Mouse (Mus musculus) urinary bladder, postnatal 4 days (tissue): Measurements from ENCODE around the gene Hsd11b1.

Experiments
- DNase-seq, 2 experiments: peaks; one replicate each; pipeline ENCODE4 v3.0.0; 2021 to 2022; ENCODE audit warnings: low spot score in 2 of 2

Hsd11b1 gene

DNA sequence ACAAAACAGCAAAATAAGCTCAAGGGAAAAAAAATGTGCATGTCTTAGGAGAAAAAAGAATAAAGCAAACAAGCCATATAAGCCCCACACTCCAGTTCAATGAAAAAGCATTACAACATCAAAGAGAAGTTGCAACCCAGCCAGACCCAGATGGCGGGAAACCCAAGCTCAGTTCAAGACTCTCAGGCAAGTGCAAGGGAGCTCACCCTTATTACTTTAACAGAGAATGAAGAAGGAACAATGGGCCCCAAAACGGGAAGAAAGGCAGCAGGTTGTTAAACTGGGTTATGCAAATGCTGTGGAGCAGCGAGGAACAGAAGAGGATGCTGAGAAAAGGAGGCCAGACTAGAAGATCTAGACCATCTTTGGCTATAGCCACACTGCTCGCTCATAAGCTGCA lies 21.0 kb downstream of the Hsd11b1 start:
- DNase-seq, result no peak

DNA sequence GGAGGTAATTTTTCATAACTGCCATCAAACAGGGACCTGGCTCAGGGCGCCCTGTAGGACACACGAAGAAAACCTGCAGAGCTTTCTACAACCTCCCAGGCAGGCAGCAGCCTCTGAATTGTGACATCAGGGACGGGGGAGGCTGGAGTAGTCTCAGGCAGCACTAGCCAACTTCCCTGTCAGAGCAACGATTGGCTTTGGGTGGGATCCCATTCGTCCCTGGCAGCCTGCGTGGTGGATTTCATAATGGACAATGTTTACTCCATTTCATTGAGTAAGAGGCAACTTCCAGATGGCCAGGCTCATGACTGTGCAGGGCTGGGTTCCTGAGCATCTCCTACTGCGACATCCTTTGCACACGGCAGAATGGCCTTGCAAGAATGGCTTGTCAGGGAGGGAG lies 21.6 kb downstream of the Hsd11b1 start:
- peak; percentile 76 to 81 for DNase-seq

DNA sequence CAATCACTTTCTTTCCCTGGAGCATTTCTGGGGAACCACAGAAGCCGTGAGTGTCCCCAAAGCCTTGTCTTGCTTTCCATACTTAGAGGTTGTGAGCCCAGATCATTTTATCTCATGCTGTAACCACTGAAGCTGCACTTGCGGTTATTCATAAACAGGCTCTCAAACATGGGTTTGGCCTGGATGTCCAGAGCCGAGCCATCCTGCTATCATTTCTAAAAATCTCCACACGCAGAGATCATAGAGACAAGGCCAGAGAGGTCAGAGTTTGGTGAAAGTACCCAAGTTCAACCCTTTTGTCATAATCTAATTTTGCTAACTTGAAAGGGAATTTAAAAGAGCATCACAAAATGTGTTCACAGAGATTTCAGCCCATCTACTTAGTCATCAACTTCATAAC lies 22.4 kb downstream of the Hsd11b1 start:
- DNase-seq, result no peak

DNA sequence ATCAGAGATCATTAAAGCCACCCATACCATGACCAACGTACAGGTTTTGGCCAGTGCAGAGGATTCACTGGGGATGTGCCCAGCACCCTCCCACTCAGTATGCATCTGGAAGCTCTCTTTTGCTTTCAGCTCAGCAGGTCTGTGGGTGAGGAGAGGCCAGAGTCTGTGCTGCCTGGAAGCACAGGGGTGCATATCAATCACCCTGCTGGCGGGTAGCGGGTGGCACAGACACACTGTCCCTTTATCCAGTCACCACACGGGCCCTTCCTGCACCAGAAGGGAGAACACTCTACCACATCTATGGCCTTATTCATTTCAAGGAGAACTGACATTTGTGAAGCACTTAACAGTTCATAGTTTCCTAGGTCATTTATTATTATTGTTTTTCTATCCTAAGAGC lies 25.4 kb downstream of the Hsd11b1 start:
- DNase-seq, result no peak

- DNase-seq, result no peak
These were observed 28.9 kb downstream of the Hsd11b1 start for GRCm38 (mm10) chr1:193234930-193235329.

GRCm38 (mm10) chr1:193234130-193234645 lies 29.7 kb downstream of the Hsd11b1 start:
- no peak for DNase-seq

- no peak for DNase-seq
These were observed 31.1 kb downstream of the Hsd11b1 start for GRCm38 (mm10) chr1:193232732-193233131.

DNA sequence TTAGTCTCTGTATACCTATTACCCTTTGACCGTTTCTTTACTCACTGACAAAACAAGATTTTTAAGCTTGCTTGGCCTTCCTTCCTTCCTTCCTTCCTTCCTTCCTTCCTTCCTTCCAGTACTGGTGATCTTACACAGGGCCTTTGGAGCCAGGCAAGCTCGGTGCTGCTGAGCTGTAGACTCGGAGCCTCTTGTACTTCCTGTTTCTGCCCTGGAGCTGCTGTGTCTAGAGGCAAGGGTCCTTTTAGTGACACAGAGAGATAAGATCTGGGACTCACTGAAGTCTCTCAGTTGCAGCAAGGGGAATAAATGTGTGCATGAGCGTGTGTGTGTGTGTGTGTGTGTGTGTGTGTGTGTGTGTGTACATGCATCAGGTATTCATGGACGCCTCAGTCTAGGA lies 32.9 kb downstream of the Hsd11b1 start:
- no peak for DNase-seq

GRCm38 (mm10) chr1:193230531-193230930 lies 33.3 kb downstream of the Hsd11b1 start:
- DNase-seq, result no peak

GRCm38 (mm10) chr1:193229570-193229969 lies 34.3 kb downstream of the Hsd11b1 start:
- DNase-seq, result no peak

- DNase-seq, result no peak
These were observed 36.3 kb downstream of the Hsd11b1 start for GRCm38 (mm10) chr1:193227537-193227936.

- no peak for DNase-seq
These were observed 37.0 kb downstream of the Hsd11b1 start for GRCm38 (mm10) chr1:193226724-193227522.

- DNase-seq, result no peak
These were observed 37.8 kb downstream of the Hsd11b1 start for GRCm38 (mm10) chr1:193226114-193226513.

DNA sequence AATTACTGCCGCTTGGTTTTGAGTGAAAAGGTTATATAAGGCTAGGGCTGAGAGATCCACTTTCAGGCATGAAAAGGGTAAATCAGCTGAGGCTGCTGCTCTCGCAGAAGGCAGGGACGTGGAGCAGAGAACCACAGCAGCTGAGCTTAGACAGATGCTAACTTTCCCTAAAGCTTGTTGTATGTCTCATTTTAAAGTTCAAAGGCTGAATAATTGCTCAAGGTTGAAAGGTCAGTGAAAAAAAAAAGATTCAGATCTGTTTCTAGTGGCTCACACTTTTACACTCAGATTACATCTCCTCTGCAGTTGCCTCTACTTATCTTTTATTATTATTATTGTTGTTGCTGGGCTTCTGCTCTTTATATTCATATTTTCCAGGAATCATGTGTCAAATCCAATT lies 38.3 kb downstream of the Hsd11b1 start:
- no peak for DNase-seq

- DNase-seq, result no peak
These were observed 43.5 kb downstream of the Hsd11b1 start for GRCm38 (mm10) chr1:193220408-193220807.

DNA sequence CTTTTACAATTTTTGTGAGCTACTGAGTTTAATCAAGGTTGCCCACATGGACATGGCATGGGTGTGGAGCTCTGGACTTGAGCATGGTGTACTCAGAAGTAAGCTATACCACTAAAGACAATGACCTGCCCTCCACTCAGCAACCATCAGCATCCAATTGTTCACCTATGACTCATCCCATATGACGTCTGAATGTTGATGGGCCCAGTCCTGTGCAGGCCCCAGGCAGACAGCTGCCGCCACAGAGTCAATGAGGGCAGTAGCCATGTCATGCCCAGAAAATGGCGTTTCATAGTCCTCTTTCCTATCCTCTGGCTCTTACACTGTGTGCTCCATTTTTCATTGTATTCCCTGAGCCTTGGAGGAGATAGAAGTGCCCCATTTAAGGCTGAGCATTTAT lies 47.9 kb downstream of the Hsd11b1 start:
- no peak for DNase-seq

GRCm38 (mm10) chr1:193214053-193214452 lies 49.8 kb downstream of the Hsd11b1 start:
- DNase-seq, result no peak

DNA sequence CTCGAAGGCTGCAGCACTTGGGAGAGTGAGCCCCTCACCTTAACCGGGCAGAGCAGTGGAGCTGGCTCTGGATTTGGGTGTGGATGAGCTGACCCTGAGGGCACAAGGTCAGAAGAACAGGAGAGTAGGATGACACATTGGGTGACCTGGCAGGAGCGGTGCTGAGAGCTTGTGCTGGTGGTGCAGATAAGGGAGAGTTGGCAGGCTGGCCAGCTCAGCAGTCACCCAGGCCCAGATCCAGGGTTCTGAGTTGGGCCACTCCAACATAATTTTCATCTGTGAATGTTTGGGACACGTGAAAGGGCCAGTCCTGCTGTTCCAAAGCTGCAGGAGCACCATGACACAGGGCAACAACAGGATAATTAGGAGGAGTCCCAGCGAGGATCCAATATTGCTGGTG lies 52.5 kb downstream of the Hsd11b1 start:
- no peak for DNase-seq

DNA sequence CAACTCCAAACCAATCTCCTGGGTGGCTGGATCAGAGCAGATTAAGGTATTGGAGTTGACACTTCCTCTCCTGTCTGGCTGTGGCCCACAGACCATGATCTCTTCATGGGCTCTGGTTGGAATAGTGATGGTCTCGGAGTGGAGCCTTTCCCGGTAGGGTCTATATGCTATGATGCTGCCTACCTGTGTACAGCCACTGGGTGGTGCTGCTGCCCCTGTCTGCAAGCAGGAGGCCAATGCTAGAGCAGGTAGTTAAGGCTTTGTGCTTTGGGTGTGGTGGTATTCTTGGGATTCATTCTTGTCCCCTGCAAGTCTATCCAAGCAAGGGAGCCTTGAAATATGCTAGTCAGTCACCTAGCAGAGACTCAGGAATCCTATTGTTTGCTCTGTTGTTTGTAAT lies 55.7 kb downstream of the Hsd11b1 start:
- no peak for DNase-seq

- DNase-seq, result no peak
These were observed 56.4 kb downstream of the Hsd11b1 start, which contains the start of gene Lamb3 for GRCm38 (mm10) chr1:193207503-193207902. TSS of gene Lamb3 (plus strand) at chr1:193207699.

DNA sequence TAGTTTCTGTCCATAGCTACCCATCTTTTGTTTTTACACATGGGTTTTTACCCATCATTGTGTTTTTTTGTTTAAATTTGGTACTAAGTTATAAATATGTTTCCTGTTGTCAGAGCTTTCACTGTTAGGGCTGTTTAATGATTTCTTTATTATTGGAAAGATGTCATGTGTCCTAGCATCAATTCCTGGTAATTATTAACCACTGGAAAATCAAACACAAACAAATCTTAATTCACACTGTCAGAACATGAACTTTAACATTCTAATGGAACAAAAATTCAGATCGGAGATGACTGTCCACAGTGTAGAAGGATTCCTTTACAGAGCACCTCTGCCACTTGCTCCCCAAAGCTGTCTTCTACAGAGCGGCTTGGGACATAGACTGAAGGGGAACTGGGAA lies 58.4 kb downstream of the Hsd11b1 start:
- no peak for DNase-seq

- DNase-seq, result no peak
These were observed 60.1 kb downstream of the Hsd11b1 start for GRCm38 (mm10) chr1:193203821-193204220.

- no peak for DNase-seq
These were observed 62.5 kb downstream of the Hsd11b1 start, which contains the start of gene Traf3ip3 for GRCm38 (mm10) chr1:193201383-193201778. TSS of gene Traf3ip3 (minus strand) at chr1:193201703.
